Mouse (Mus musculus) cerebellum, postnatal 10 days (tissue): ENCODE data around the gene Rhox4a2.
"Not testable (repeated sequence)": the region's sequence is repeated elsewhere in the genome, so short reads cannot be mapped to it uniquely, and the experiment has no call there.

Experiments used
- DNase-seq, 2 experiments: peaks; one replicate each; pipeline ENCODE4 v3.0.0; 2021; ENCODE audit warnings: mixed read lengths in 2 of 2

Gene Rhox4a2

GRCm38 (mm10) chrX:37390548-37390947 is at the start of gene Rhox4a2:
Gene Rhox4a2, plus strand, starts transcription at chrX:37390848.
- not testable (repeated sequence) for DNase-seq

DNA sequence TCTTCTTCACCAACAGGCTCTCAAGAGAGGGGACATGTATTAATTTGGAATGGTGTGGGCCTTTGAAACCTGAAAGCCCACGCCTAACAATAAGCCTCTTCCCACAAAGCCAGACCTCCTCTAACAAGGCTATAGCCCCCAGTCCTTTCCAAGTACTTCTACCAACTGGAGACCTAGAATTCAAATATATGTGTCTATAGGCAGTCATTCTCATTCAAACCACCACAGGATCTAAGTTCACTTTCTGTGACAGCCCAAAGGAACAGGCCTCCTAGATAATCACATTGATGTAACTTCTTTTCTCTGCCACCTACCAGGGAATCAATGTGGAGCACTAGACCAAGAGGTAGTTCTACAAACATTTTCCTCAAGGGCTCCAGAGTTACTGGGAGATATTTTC is 10.9 kb upstream of the Rhox4a2 start, which contains the start of gene Rhox3a2:
Rhox3a2 (plus strand) TSS at position 301 of the 400 bp plus-strand sequence.
- not testable (repeated sequence) for DNase-seq

- DNase-seq: not testable (repeated sequence)
Observed at GRCm38 (mm10) chrX:37411767-37412166, 21.1 kb downstream of the Rhox4a2 start, which contains the start of gene Rhox2b. Gene Rhox2b, plus strand, starts transcription at chrX:37412067.

DNA sequence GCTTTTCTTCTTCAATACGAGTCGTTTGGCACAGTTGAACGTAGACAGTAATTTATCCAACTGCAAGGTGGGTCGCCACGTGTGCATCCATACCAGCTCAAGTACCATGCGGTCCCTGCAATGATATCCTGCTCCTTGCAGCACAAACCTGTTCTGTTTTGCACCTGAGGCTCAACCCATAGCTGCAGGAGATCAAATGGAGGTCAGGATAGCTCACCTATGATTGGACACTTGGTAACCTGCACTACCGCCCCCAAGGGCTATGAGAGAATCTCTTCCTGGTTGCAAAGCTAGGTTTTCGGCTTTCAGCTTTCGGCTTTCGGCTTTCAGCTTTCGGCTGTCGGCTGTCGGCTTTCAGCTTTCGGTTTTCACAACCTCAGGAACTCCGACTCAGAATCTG is 41.5 kb downstream of the Rhox4a2 start, which contains the start of gene Rhox4b:
Rhox4b (plus strand) TSS at position 301 of the 400 bp plus-strand sequence.
- not testable (repeated sequence) for DNase-seq
